Mouse (Mus musculus): ENCODE results near the gene Rab31. TPM values are rescaled to one million over a fixed set of nuclear protein-coding genes. Genes with fewer than 3 reads are reported as not detected.

Rab31 gene
- polyA plus RNA-seq, 1 experiment, result 60.7 TPM

GRCm38 (mm10) chr17:65608743-65609142, 163.8 kb downstream of the Rab31 start:
- Histone ChIP-seq H3K4me3 (no peak overlapping the region), H3K27me3 (ENCODE audit: control insufficient read depth, insufficient read depth, insufficient read length) (no peaks in the 10 kb centered on the region), H3ac (ENCODE audit: control insufficient read depth, insufficient read length) (no peak overlapping the region), H3K79me2 (ENCODE audit: control insufficient read depth, insufficient read depth) (peaks cover 89% of the 10 kb centered on the region), H3K4me2 (ENCODE audit: low read depth) (no peak overlapping the region), H3K36me3 (ENCODE audit: control insufficient read depth, insufficient read depth) (no peaks in the 10 kb centered on the region)
- TF ChIP-seq SRF (IDR thresholded peaks at IDR 0.05; ENCODE audit: control insufficient read depth, insufficient read length, low read depth) (no peak), E2F4 (IDR thresholded peaks at IDR 0.05; ENCODE audit: insufficient read depth) (no peak), MAX (IDR thresholded peaks at IDR 0.05; ENCODE audit: low read depth) (no peak), CEBPB (IDR thresholded peaks at IDR 0.05; ENCODE audit: insufficient read depth, poor library complexity, severe bottlenecking) (no peak), POLR2A (IDR thresholded peaks at IDR 0.05; ENCODE audit: insufficient read length, low read depth) (no peak), TCF12 (IDR thresholded peaks at IDR 0.05; ENCODE audit: insufficient read depth, poor library complexity, severe bottlenecking) (no peak), MYOG (IDR thresholded peaks at IDR 0.05; ENCODE audit: control insufficient read depth in 1 of 3, insufficient read depth in 1 of 3, insufficient read length in 2 of 3, low read depth in 2 of 3) (no peak), MYOD1 (IDR thresholded peaks at IDR 0.05; ENCODE audit: control insufficient read depth in 1 of 3, insufficient read length in 2 of 3, low read depth in 2 of 3) (no peak), USF1 (IDR thresholded peaks at IDR 0.05; ENCODE audit: low read depth) (no peak), TCF3 (IDR thresholded peaks at IDR 0.05; ENCODE audit: insufficient read length, low read depth) (no peak), REST (IDR thresholded peaks at IDR 0.05; ENCODE audit: insufficient read depth, insufficient read length) (no peak), POLR2AphosphoS2 (IDR thresholded peaks at IDR 0.05; ENCODE audit: insufficient read length, low read depth) (no peak)

GRCm38 (mm10) chr17:65608312-65608687, 164.3 kb downstream of the Rab31 start:
- H3K4me2 ChIP-seq (ENCODE audit: low read depth), result no peak overlapping the region
- peaks cover 93% of the 10 kb centered on the region for H3K79me2 ChIP-seq (ENCODE audit: control insufficient read depth, insufficient read depth)
- no peak overlapping the region for H3ac ChIP-seq (ENCODE audit: control insufficient read depth, insufficient read length)
- H3K4me3 ChIP-seq, result no peak overlapping the region
- H3K36me3 ChIP-seq (ENCODE audit: control insufficient read depth, insufficient read depth), result no peaks in the 10 kb centered on the region
- H3K27me3 ChIP-seq (ENCODE audit: control insufficient read depth, insufficient read depth, insufficient read length), result no peaks in the 10 kb centered on the region
- no peak for TF ChIP-seq TCF12 (IDR thresholded peaks at IDR 0.05; ENCODE audit: insufficient read depth, poor library complexity, severe bottlenecking)
- TF ChIP-seq POLR2A (IDR thresholded peaks at IDR 0.05; ENCODE audit: insufficient read length, low read depth), result no peak
- TF ChIP-seq MYOG (IDR thresholded peaks at IDR 0.05; ENCODE audit: control insufficient read depth in 1 of 3, insufficient read depth in 1 of 3, insufficient read length in 2 of 3, low read depth in 2 of 3), result no peak
- no peak for TF ChIP-seq TCF3 (IDR thresholded peaks at IDR 0.05; ENCODE audit: insufficient read length, low read depth)
- no peak for TF ChIP-seq CEBPB (IDR thresholded peaks at IDR 0.05; ENCODE audit: insufficient read depth, poor library complexity, severe bottlenecking)
- no peak for TF ChIP-seq REST (IDR thresholded peaks at IDR 0.05; ENCODE audit: insufficient read depth, insufficient read length)
- no peak for TF ChIP-seq MAX (IDR thresholded peaks at IDR 0.05; ENCODE audit: low read depth)
- no peak for TF ChIP-seq E2F4 (IDR thresholded peaks at IDR 0.05; ENCODE audit: insufficient read depth)
- TF ChIP-seq SRF (IDR thresholded peaks at IDR 0.05; ENCODE audit: control insufficient read depth, insufficient read length, low read depth), result no peak
- no peak for TF ChIP-seq USF1 (IDR thresholded peaks at IDR 0.05; ENCODE audit: low read depth)
- no peak for TF ChIP-seq MYOD1 (IDR thresholded peaks at IDR 0.05; ENCODE audit: control insufficient read depth in 1 of 3, insufficient read length in 2 of 3, low read depth in 2 of 3)
- no peak for TF ChIP-seq POLR2AphosphoS2 (IDR thresholded peaks at IDR 0.05; ENCODE audit: insufficient read length, low read depth)

GRCm38 (mm10) chr17:65607574-65608311, 164.8 kb downstream of the Rab31 start:
- no peaks in the 10 kb centered on the region for H3K36me3 ChIP-seq (ENCODE audit: control insufficient read depth, insufficient read depth)
- TF ChIP-seq SRF (IDR thresholded peaks at IDR 0.05; ENCODE audit: control insufficient read depth, insufficient read length, low read depth) (no peak), REST (IDR thresholded peaks at IDR 0.05; ENCODE audit: insufficient read depth, insufficient read length) (no peak), USF1 (IDR thresholded peaks at IDR 0.05; ENCODE audit: low read depth) (no peak), MYOD1 (IDR thresholded peaks at IDR 0.05; ENCODE audit: control insufficient read depth in 1 of 3, insufficient read length in 2 of 3, low read depth in 2 of 3) (no peak)
- H3K27me3 ChIP-seq (ENCODE audit: control insufficient read depth, insufficient read depth, insufficient read length), result no peaks in the 10 kb centered on the region
- H3ac ChIP-seq (ENCODE audit: control insufficient read depth, insufficient read length), result no peak overlapping the region
- no peak overlapping the region for H3K4me3 ChIP-seq
- no peak overlapping the region for H3K4me2 ChIP-seq (ENCODE audit: low read depth)
- H3K79me2 ChIP-seq (ENCODE audit: control insufficient read depth, insufficient read depth), result peaks cover 99% of the 10 kb centered on the region

- no peaks in the 10 kb centered on the region for H3K36me3 ChIP-seq (ENCODE audit: control insufficient read depth, insufficient read depth)
Observed at GRCm38 (mm10) chr17:65606014-65606413, 166.5 kb downstream of the Rab31 start.

More at GRCm38 (mm10) chr17:65606014-65606413, 166.5 kb downstream of the Rab31 start:
- no peak overlapping the region for H3K4me2 ChIP-seq (ENCODE audit: low read depth)
- no peak overlapping the region for H3ac ChIP-seq (ENCODE audit: control insufficient read depth, insufficient read length)
- peaks cover 100% of the 10 kb centered on the region for H3K79me2 ChIP-seq (ENCODE audit: control insufficient read depth, insufficient read depth)
- no peak for TF ChIP-seq CEBPB (IDR thresholded peaks at IDR 0.05; ENCODE audit: insufficient read depth, poor library complexity, severe bottlenecking)
- TF ChIP-seq MAX (IDR thresholded peaks at IDR 0.05; ENCODE audit: low read depth), result no peak
- no peak for TF ChIP-seq MYOG (IDR thresholded peaks at IDR 0.05; ENCODE audit: control insufficient read depth in 1 of 3, insufficient read depth in 1 of 3, insufficient read length in 2 of 3, low read depth in 2 of 3)
- TF ChIP-seq SRF (IDR thresholded peaks at IDR 0.05; ENCODE audit: control insufficient read depth, insufficient read length, low read depth), result no peak
- no peak for TF ChIP-seq POLR2AphosphoS2 (IDR thresholded peaks at IDR 0.05; ENCODE audit: insufficient read length, low read depth)
- TF ChIP-seq TCF3 (IDR thresholded peaks at IDR 0.05; ENCODE audit: insufficient read length, low read depth), result no peak
- no peak for TF ChIP-seq TCF12 (IDR thresholded peaks at IDR 0.05; ENCODE audit: insufficient read depth, poor library complexity, severe bottlenecking)
- TF ChIP-seq POLR2A (IDR thresholded peaks at IDR 0.05; ENCODE audit: insufficient read length, low read depth), result no peak
- TF ChIP-seq E2F4 (IDR thresholded peaks at IDR 0.05; ENCODE audit: insufficient read depth), result no peak
- TF ChIP-seq REST (IDR thresholded peaks at IDR 0.05; ENCODE audit: insufficient read depth, insufficient read length), result no peak
- no peak for TF ChIP-seq MYOD1 (IDR thresholded peaks at IDR 0.05; ENCODE audit: control insufficient read depth in 1 of 3, insufficient read length in 2 of 3, low read depth in 2 of 3)
- no peak for TF ChIP-seq USF1 (IDR thresholded peaks at IDR 0.05; ENCODE audit: low read depth)
- H3K27me3 ChIP-seq (ENCODE audit: control insufficient read depth, insufficient read depth, insufficient read length), result no peaks in the 10 kb centered on the region
- H3K4me3 ChIP-seq, result no peak overlapping the region

Measured in myocyte (in vitro differentiated cells).